Mouse (Mus musculus) lung, adult 2 months (tissue): ENCODE measurements at regions not wholly inside any gene's neighbourhood (a gene's known extent, or its start where the extent isn't known, plus 50 kb on each side); places are given as distances from the start of the nearest gene placed in this dataset.

Experiments used
- CTCF ChIP-seq: fragments of 200-500 bp; IDR thresholded peaks from 2 replicates; pipeline ENCODE4 v1.5.1; 2011; ENCODE audit warnings: mild to moderate bottlenecking, low read length, control low read depth; ENCODE audit not compliant: insufficient read depth
- POLR2A ChIP-seq: fragments of 200-500 bp; IDR thresholded peaks from 2 replicates; pipeline ENCODE4 v1.6.1; 2011; ENCODE audit warnings: low read depth, mild to moderate bottlenecking, control low read depth, low read length, borderline replicate concordance; ENCODE audit errors: extremely low read depth

- no peak for TF ChIP-seq CTCF
- TF ChIP-seq POLR2A, result no peak
Observed at GRCm38 (mm10) chr5:91302114-91302513, 100.7 kb downstream of the Btc start.
